Mouse (Mus musculus): Measurements from ENCODE around the gene Mroh2a. TPM values are rescaled to one million over a fixed set of nuclear protein-coding genes. Genes with fewer than 3 reads are reported as not detected.

Gene Mroh2a
- polyA plus RNA-seq, 1 experiment from 2014 or later, result 0.29 TPM

GRCm38 (mm10) chr1:88255466-88255857, 28.7 kb downstream of the Mroh2a start:
- peaks cover 8% of the 10 kb centered on the region for H3K4me1 ChIP-seq (replicated peaks; ENCODE audit: control insufficient read depth, insufficient read depth, low read length)
- no peak overlapping the region for H3K4me2 ChIP-seq (replicated peaks; ENCODE audit: low read depth)
- no peak for ATAC-seq
- no peak overlapping the region for H3K9ac ChIP-seq (ENCODE audit: low read depth, low read length)
- peaks cover 12% of the 10 kb centered on the region for H3K36me3 ChIP-seq (ENCODE audit: control insufficient read depth, insufficient read depth)
- H3K27me3 ChIP-seq (replicated peaks; ENCODE audit: control insufficient read depth, insufficient read depth, low read length), result no peaks in the 10 kb centered on the region
- no peak overlapping the region for H3K27ac ChIP-seq (ENCODE audit: low read depth, low read length)
- TF ChIP-seq CTCF (IDR thresholded peaks at IDR 0.05; ENCODE audit: low read depth), result no peak
- peaks cover 18% of the 10 kb centered on the region; the same call in 1 of the 2 replicates for H3K9me3 ChIP-seq (ENCODE audit: control insufficient read depth)
- WGBS, result 59% methylated on average over 2 of the region's 2 CpGs
- no peak overlapping the region for H3K4me3 ChIP-seq (ENCODE audit: low read depth, low read length)

- Histone ChIP-seq H3K36me3 (ENCODE audit: control insufficient read depth, insufficient read depth) (peaks cover 19% of the 10 kb centered on the region), H3K27ac (ENCODE audit: low read depth, low read length) (no peak overlapping the region), H3K4me1 (replicated peaks; ENCODE audit: control insufficient read depth, insufficient read depth, low read length) (peaks cover 8% of the 10 kb centered on the region), H3K9ac (ENCODE audit: low read depth, low read length) (no peak overlapping the region), H3K4me2 (replicated peaks; ENCODE audit: low read depth) (no peak overlapping the region), H3K27me3 (replicated peaks; ENCODE audit: control insufficient read depth, insufficient read depth, low read length) (no peaks in the 10 kb centered on the region), H3K4me3 (ENCODE audit: low read depth, low read length) (no peak overlapping the region), H3K9me3 (ENCODE audit: control insufficient read depth) (peaks cover 11% of the 10 kb centered on the region; the same call in 1 of the 2 replicates)
- WGBS, result 81% methylated on average over 13 of the region's 13 CpGs
- ATAC-seq, result no peak
- TF ChIP-seq CTCF (IDR thresholded peaks at IDR 0.05; ENCODE audit: low read depth), result no peak
Measured at GRCm38 (mm10) chr1:88255989-88256754, 29.4 kb downstream of the Mroh2a start.

- H3K4me1 ChIP-seq (replicated peaks; ENCODE audit: control insufficient read depth, insufficient read depth, low read length), result peaks cover 8% of the 10 kb centered on the region
- 75% methylated on average over 10 of the region's 10 CpGs for WGBS
- H3K27ac ChIP-seq (ENCODE audit: low read depth, low read length), result no peak overlapping the region
- ATAC-seq, result no peak
- TF ChIP-seq CTCF (IDR thresholded peaks at IDR 0.05; ENCODE audit: low read depth), result no peak
- H3K4me3 ChIP-seq (ENCODE audit: low read depth, low read length), result no peak overlapping the region
- peaks cover 28% of the 10 kb centered on the region for H3K36me3 ChIP-seq (ENCODE audit: control insufficient read depth, insufficient read depth)
- H3K27me3 ChIP-seq (replicated peaks; ENCODE audit: control insufficient read depth, insufficient read depth, low read length), result no peaks in the 10 kb centered on the region
- H3K4me2 ChIP-seq (replicated peaks; ENCODE audit: low read depth), result no peak overlapping the region
- 0 out of 2 replicates have a peak, but pooled peaks cover 9% of the 10 kb centered on the region for H3K9me3 ChIP-seq (ENCODE audit: control insufficient read depth)
- no peak overlapping the region for H3K9ac ChIP-seq (ENCODE audit: low read depth, low read length)
Measured at GRCm38 (mm10) chr1:88256886-88257663, 30.3 kb downstream of the Mroh2a start.

- Histone ChIP-seq H3K4me3 (ENCODE audit: low read depth, low read length) (no peak overlapping the region), H3K9me3 (ENCODE audit: control insufficient read depth) (0 out of 2 replicates have a peak, but pooled peaks cover 3% of the 10 kb centered on the region), H3K27ac (ENCODE audit: low read depth, low read length) (no peak overlapping the region), H3K4me2 (replicated peaks; ENCODE audit: low read depth) (no peak overlapping the region), H3K36me3 (ENCODE audit: control insufficient read depth, insufficient read depth) (peaks cover 34% of the 10 kb centered on the region), H3K27me3 (replicated peaks; ENCODE audit: control insufficient read depth, insufficient read depth, low read length) (no peaks in the 10 kb centered on the region), H3K9ac (ENCODE audit: low read depth, low read length) (no peak overlapping the region), H3K4me1 (replicated peaks; ENCODE audit: control insufficient read depth, insufficient read depth, low read length) (peaks cover 8% of the 10 kb centered on the region)
- ATAC-seq, result no peak
- TF ChIP-seq CTCF (IDR thresholded peaks at IDR 0.05; ENCODE audit: low read depth), result no peak
- 83% methylated on average over 6 of the region's 6 CpGs for WGBS
Measured at GRCm38 (mm10) chr1:88257681-88258080, 30.9 kb downstream of the Mroh2a start.

GRCm38 (mm10) chr1:88258361-88258760, 31.6 kb downstream of the Mroh2a start:
- H3K27me3 ChIP-seq (replicated peaks; ENCODE audit: control insufficient read depth, insufficient read depth, low read length), result no peaks in the 10 kb centered on the region
- WGBS, result 72% methylated on average over 6 of the region's 6 CpGs
- H3K4me1 ChIP-seq (replicated peaks; ENCODE audit: control insufficient read depth, insufficient read depth, low read length), result peaks cover 8% of the 10 kb centered on the region
- H3K9ac ChIP-seq (ENCODE audit: low read depth, low read length), result no peak overlapping the region
- peaks cover 41% of the 10 kb centered on the region for H3K36me3 ChIP-seq (ENCODE audit: control insufficient read depth, insufficient read depth)
- H3K4me3 ChIP-seq (ENCODE audit: low read depth, low read length), result no peak overlapping the region
- no peak overlapping the region for H3K4me2 ChIP-seq (replicated peaks; ENCODE audit: low read depth)
- H3K27ac ChIP-seq (ENCODE audit: low read depth, low read length), result no peak overlapping the region
- no peaks in the 10 kb centered on the region for H3K9me3 ChIP-seq (ENCODE audit: control insufficient read depth)
- TF ChIP-seq CTCF (IDR thresholded peaks at IDR 0.05; ENCODE audit: low read depth), result no peak
- ATAC-seq, result no peak

GRCm38 (mm10) chr1:88258881-88259642, 32.3 kb downstream of the Mroh2a start:
- no peak for TF ChIP-seq CTCF (IDR thresholded peaks at IDR 0.05; ENCODE audit: low read depth)
- no peaks in the 10 kb centered on the region for H3K27me3 ChIP-seq (replicated peaks; ENCODE audit: control insufficient read depth, insufficient read depth, low read length)
- H3K36me3 ChIP-seq (ENCODE audit: control insufficient read depth, insufficient read depth), result peaks cover 48% of the 10 kb centered on the region
- H3K9me3 ChIP-seq (ENCODE audit: control insufficient read depth), result no peaks in the 10 kb centered on the region
- no peak overlapping the region for H3K27ac ChIP-seq (ENCODE audit: low read depth, low read length)
- ATAC-seq, result no peak
- peaks cover 8% of the 10 kb centered on the region for H3K4me1 ChIP-seq (replicated peaks; ENCODE audit: control insufficient read depth, insufficient read depth, low read length)
- no peak overlapping the region for H3K4me3 ChIP-seq (ENCODE audit: low read depth, low read length)
- no peak overlapping the region for H3K9ac ChIP-seq (ENCODE audit: low read depth, low read length)
- 75% methylated on average over 8 of the region's 8 CpGs for WGBS
- H3K4me2 ChIP-seq (replicated peaks; ENCODE audit: low read depth), result no peak overlapping the region

All from intestine, postnatal 0 days (tissue).